Mouse (Mus musculus): Measurements from ENCODE around the gene Olfr55. TPM values are rescaled to one million over a fixed set of nuclear protein-coding genes. Genes with fewer than 3 reads are reported as not detected.

Olfr55 gene
- not detected for total RNA-seq (2023)

DNA sequence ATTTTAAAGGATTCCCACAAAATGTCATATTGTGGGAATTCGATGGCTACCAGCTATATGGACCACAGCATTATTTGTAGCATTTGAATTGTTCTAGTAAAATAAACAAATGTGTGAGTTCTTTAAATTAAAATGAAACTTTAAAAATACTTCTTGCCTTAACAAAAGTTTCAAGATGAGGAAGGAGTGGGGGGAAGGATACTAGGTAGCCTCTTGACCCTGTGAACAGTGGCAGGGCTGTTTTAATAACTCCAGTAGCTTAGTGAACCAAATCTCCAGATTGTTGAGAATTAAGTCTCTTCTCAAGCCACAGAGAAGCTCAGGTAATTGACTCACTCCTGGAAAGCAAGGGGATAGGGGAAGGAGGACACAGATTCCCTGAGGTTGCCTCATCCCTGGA, at the start of gene Olfr55:
Olfr55 (plus strand) TSS at position 301 of the 400 bp plus-strand sequence.

DNA sequence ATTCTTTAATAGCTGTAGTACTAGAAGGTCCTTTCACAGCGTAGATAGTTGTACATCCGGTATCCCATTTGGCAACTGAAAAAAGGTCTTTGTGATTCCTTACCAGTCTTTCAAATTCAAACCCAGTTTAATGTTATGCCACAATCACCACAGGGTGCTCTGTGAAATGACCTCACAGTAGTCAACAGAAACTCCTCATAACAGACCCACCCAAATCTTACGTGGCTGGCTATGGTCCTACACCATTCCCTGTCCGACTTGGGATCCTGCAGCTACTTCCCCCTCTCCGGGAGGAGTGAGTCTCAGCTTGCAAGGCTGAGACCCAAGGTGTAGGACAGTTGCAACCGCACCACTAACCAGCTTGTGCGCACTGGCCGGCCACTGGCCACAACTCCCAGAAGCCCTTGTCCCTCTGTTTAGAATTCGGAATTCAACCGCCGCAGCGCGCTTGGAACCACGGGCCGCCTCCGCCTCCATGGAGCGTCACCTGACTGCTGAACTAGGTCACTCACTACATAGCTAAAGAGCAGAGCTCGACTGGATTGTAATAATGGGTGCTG, 28.9 kb upstream of the Olfr55 start, which contains the start of gene Morc2b:
Morc2b (minus strand) TSS at position 423 of the 560 bp plus-strand sequence.

DNA sequence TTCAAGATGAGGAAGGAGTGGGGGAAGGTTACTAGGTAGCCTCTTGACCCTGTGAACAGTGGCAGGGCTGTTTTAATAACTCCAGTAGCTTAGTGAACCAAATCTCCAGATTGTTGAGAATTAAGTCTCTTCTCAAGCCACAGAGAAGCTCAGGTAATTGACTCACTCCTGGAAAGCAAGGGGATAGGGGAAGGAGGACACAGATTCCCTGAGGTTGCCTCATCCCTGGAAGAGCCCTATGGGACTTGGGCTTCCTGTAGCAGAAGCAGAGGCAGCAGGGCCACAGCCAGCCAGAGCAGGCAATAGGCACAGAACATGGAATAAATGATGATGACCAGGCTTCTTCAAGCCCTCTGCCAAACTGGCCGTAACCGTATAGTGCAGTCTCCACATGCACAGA, 22.8 kb downstream of the Olfr55 start, which contains the start of gene Olfr239:
Olfr239 (plus strand) TSS at position 301 of the 400 bp plus-strand sequence.

DNA sequence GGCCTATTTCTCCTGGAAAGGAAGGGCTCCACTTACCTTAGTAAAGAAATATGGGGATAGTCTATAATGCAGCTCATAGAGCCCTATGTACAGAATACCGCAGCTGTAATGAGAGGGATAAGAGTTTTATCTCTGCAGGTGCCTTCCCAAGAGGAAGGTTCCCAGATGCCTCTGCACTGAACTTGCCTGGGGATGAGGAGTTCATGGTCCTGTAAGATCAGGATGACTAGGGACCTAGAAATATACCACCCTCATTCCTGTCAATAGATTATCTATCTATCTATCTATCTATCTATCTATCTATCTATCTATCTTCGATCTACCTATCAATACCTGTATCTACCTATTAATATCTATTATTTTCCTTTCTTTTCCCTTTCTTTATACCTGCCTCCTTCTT, 53.3 kb downstream of the Olfr55 start, which contains the start of gene Olfr1564:
Olfr1564 (minus strand) TSS at position 101 of the 400 bp plus-strand sequence.

Other genes with a start within 250 kb of the Olfr55 start
- gene Cyp4f13, start 221.0 kb upstream of the Olfr55 start, total RNA-seq (2023): 77.7 TPM
- 28.7 TPM for gene Zfp472, start 202.6 kb upstream of the Olfr55 start, total RNA-seq (2023)
- 14.1 TPM for gene Zfp952, start 175.3 kb upstream of the Olfr55 start, total RNA-seq (2023)
- 2.7 TPM for gene Zfp763, start 135.0 kb upstream of the Olfr55 start, total RNA-seq (2023)
- not detected for gene 4921501E09Rik, start 100.4 kb upstream of the Olfr55 start, total RNA-seq (2023)
- 8.2 TPM for gene Zfp563, start 79.1 kb upstream of the Olfr55 start, total RNA-seq (2023)
- gene Morc2b, start 28.8 kb upstream of the Olfr55 start, total RNA-seq (2023): not detected
- not detected for gene Olfr239, start 22.9 kb downstream of the Olfr55 start, total RNA-seq (2023)
- gene Olfr1564, start 53.2 kb downstream of the Olfr55 start, total RNA-seq (2023): not detected
- 7.1 TPM for gene Zfp955a, start 86.7 kb downstream of the Olfr55 start, total RNA-seq (2023)
- gene Olfr63, start 96.2 kb downstream of the Olfr55 start, total RNA-seq (2023): 0.12 TPM
- gene Zfp955b, start 121.1 kb downstream of the Olfr55 start, total RNA-seq (2023): 9.8 TPM
- gene Zfp81, start 190.4 kb downstream of the Olfr55 start, total RNA-seq (2023): 20.0 TPM
- 10.9 TPM for gene Zfp101, start 226.2 kb downstream of the Olfr55 start, total RNA-seq (2023)